Mouse (Mus musculus): ENCODE data around the gene Sdr39u1. TPM values are rescaled to one million over a fixed set of nuclear protein-coding genes. Genes with fewer than 3 reads are reported as not detected.

Sdr39u1 gene
- total and polyA plus RNA-seq, 2 experiments from 2014 or later: 96.2 to 131 TPM

DNA sequence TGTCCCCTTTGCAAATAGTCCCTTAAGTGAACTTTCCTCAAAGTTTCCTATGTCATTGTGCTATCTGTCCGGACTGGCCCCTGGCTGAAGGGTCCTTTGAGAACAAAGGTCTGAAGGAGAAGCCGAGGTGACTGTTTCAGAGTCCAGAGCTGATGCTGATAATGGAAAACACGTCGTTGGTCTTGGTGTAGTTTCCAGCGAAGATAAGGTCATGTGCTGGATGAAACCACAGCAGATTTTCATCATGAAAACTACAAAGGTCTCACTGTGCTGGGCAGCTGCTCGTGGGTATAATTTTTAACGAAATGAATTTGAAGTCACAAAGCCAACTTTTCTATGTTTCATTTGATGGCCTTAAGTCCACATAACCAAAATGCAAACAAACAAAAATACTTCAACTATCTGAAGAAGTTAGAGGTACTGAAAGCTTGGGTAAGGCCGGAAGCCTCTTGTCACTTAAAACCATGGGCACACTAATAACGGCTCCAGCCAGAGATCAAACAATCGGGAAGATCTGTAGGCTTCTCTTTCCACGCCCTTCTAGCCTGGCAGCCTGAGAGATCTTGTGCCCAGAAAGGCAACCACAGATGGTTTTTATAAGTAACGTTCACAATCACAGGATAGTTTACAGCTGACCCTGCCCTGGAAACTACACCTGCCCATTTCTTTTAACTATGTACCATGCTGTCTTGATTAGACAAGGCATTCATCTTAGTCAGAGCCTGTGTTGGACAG is 29.3 kb upstream of the Sdr39u1 start:
- no peak overlapping the region for H3K4me2 ChIP-seq (ENCODE audit: low read depth)
- H3K4me1 ChIP-seq (ENCODE audit: insufficient read depth): no peaks in the 10 kb centered on the region
- DNase-seq (no peak), ATAC-seq (no peak)
- H3K27ac ChIP-seq (ENCODE audit: low read depth, low read length): no peak overlapping the region
- H3K9me3 ChIP-seq (ENCODE audit: low read length): 0 out of 2 replicates have a peak, but pooled peaks cover 5% of the 10 kb centered on the region
- no peak overlapping the region for H3K9ac ChIP-seq
- 84% methylated on average over 12 of the region's 12 CpGs for WGBS
- no peaks in the 10 kb centered on the region for H3K27me3 ChIP-seq (ENCODE audit: insufficient read depth, low read length)
- no peak overlapping the region for H3K4me3 ChIP-seq (ENCODE audit: low read depth, low read length)
- TF ChIP-seq CTCF (IDR thresholded peaks at IDR 0.05; ENCODE audit: low read depth): no peak
- no peaks in the 10 kb centered on the region for H3K36me3 ChIP-seq (ENCODE audit: insufficient read depth)

- 89% methylated on average over 4 of the region's 4 CpGs for WGBS
- Histone ChIP-seq H3K9me3 (ENCODE audit: low read length) (0 out of 2 replicates have a peak, but pooled peaks cover 5% of the 10 kb centered on the region), H3K4me2 (ENCODE audit: low read depth) (no peak overlapping the region), H3K9ac (no peak overlapping the region), H3K4me3 (ENCODE audit: low read depth, low read length) (no peak overlapping the region), H3K27me3 (ENCODE audit: insufficient read depth, low read length) (no peaks in the 10 kb centered on the region), H3K36me3 (ENCODE audit: insufficient read depth) (no peaks in the 10 kb centered on the region), H3K27ac (ENCODE audit: low read depth, low read length) (no peak overlapping the region), H3K4me1 (ENCODE audit: insufficient read depth) (no peaks in the 10 kb centered on the region)
- DNase-seq (no peak), ATAC-seq (no peak)
- TF ChIP-seq CTCF (IDR thresholded peaks at IDR 0.05; ENCODE audit: low read depth): no peak
Observed at GRCm38 (mm10) chr14:55926847-55927246, 26.8 kb upstream of the Sdr39u1 start.

DNA sequence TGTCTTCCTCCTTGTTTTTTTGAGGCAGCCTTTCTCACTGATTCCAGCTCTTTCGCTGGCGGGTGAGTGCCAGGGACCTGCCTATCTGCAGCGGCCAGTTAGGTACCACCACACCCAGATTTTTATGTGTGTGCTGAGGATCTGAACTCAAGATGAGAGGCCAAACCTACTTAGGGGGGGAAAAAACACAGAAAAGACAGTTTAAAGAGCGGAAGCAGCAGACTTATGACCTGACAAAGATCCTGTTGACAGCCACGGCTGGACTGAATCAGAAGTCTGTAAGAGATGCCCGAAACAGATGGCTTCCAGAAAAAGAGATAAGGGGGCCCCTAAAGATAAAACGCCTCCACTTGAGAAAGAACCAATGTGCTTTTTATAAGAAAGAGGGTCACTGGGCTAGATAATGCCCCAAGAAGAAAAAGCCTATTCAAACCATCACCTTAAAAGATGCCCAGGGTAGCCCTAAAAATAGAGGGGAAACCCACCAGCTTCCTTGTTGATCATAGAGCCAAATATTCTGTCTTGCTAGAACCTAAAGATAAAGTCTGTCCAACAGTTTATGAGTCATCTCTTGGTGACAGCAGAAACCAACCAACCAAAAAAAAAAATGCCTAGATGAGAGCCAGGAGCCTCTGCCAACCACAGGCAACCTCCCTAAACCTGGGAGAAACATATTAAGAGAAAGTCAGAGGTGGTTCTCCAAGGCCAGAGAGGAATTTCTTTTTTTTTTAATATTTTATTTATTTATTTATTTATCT is 22.6 kb upstream of the Sdr39u1 start:
- ATAC-seq (no peak), DNase-seq (no peak)
- H3K4me3 ChIP-seq (ENCODE audit: low read depth, low read length): no peak overlapping the region
- no peak overlapping the region for H3K4me2 ChIP-seq (ENCODE audit: low read depth)
- H3K36me3 ChIP-seq (ENCODE audit: insufficient read depth): no peaks in the 10 kb centered on the region
- WGBS: 87% methylated on average over 7 of the region's 7 CpGs
- no peak overlapping the region for H3K9ac ChIP-seq
- no peak for TF ChIP-seq CTCF (IDR thresholded peaks at IDR 0.05; ENCODE audit: low read depth)
- H3K27ac ChIP-seq (ENCODE audit: low read depth, low read length): no peak overlapping the region
- H3K4me1 ChIP-seq (ENCODE audit: insufficient read depth): no peaks in the 10 kb centered on the region
- H3K27me3 ChIP-seq (ENCODE audit: insufficient read depth, low read length): no peaks in the 10 kb centered on the region
- H3K9me3 ChIP-seq (ENCODE audit: low read length): no peaks in the 10 kb centered on the region

DNA sequence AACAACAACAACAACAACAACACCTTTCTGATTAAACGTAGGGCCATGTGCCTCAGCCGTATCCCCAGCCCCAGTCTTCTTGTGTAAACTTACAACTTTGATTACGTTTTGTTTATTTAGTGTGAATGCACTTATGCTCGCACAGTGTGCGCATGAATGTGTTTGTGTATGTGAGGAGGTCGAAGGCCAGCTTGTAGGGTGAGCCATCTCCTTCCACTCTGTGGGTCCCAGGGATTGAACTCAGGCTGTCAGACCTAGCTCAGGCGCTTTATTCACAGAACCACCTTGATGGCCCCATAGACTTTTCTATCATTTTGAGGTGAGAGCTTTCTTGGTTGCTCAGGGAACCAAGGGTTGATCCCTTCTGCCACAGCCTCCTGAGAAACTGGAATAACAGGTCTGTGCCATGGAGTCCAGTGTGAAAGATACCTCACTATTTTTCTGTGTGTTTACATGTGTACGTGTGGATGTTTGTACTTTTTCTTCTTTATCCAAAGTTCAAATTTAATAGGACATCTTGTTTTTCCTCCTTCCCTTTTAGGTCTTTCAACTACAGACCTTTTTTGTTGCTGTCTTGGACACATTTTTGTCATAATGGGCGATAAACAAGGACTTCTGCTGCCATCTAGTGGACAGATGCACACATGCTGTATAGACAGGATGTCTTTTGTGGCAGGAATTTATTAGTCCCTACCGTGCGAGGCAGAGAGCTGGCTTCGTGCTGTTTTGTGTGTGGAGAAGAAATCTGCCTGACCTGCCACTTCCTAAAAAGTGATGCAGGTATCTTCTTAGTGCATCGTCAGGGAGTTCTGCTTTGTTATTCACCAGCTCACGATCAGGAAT is 18.4 kb upstream of the Sdr39u1 start:
- Histone ChIP-seq H3K27ac (ENCODE audit: low read depth, low read length) (no peak overlapping the region), H3K36me3 (ENCODE audit: insufficient read depth) (no peaks in the 10 kb centered on the region), H3K9ac (peak overlapping the region; percentile 2; the same call in 1 of the 2 replicates), H3K4me1 (ENCODE audit: insufficient read depth) (no peaks in the 10 kb centered on the region), H3K27me3 (ENCODE audit: insufficient read depth, low read length) (no peaks in the 10 kb centered on the region), H3K4me3 (ENCODE audit: low read depth, low read length) (no peak overlapping the region), H3K4me2 (ENCODE audit: low read depth) (no peak overlapping the region; the same call in 1 of the 2 replicates), H3K9me3 (ENCODE audit: low read length) (no peaks in the 10 kb centered on the region)
- whole genome bisulfite sequencing: 43% methylated on average over 14 of the region's 14 CpGs
- TF ChIP-seq CTCF (IDR thresholded peaks at IDR 0.05; ENCODE audit: low read depth): peak; percentile 95
- ATAC-seq (peak; percentile 90), DNase-seq (peak; percentile 93)

GRCm38 (mm10) chr14:55913406-55913805 is 13.3 kb upstream of the Sdr39u1 start:
- Histone ChIP-seq H3K36me3 (ENCODE audit: insufficient read depth) (no peaks in the 10 kb centered on the region), H3K4me1 (ENCODE audit: insufficient read depth) (no peaks in the 10 kb centered on the region), H3K27me3 (ENCODE audit: insufficient read depth, low read length) (no peaks in the 10 kb centered on the region), H3K9me3 (ENCODE audit: low read length) (no peaks in the 10 kb centered on the region), H3K4me3 (ENCODE audit: low read depth, low read length) (no peak overlapping the region), H3K27ac (ENCODE audit: low read depth, low read length) (no peak overlapping the region), H3K4me2 (ENCODE audit: low read depth) (no peak overlapping the region), H3K9ac (no peak overlapping the region)
- TF ChIP-seq CTCF (IDR thresholded peaks at IDR 0.05; ENCODE audit: low read depth): no peak
- DNase-seq: no peak
- 64% methylated on average over 4 of the region's 4 CpGs for WGBS
- ATAC-seq: no peak

DNA sequence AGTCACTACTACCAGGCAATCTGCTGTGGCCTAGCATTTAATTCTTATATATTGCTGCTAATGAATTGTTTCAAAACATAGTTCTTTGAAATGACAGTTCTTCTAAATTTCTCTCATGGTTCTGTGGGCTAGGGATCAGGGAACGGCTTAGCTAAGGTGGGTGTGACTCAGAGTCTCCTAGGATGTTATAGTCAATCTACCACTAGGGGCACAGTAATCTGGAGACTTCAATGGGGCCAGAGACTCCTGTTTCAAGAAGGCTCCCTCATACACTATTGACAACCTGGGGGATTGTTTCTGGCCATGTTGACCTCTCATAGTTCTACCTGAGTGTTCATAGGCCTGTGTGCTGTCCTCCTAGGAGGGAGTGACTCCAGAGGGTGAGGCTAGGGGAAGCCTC is 5.4 kb upstream of the Sdr39u1 start:
- H3K4me2 ChIP-seq (ENCODE audit: low read depth): no peak overlapping the region
- no peaks in the 10 kb centered on the region for H3K27me3 ChIP-seq (ENCODE audit: insufficient read depth, low read length)
- H3K9me3 ChIP-seq (ENCODE audit: low read length): no peaks in the 10 kb centered on the region
- H3K27ac ChIP-seq (ENCODE audit: low read depth, low read length): no peak overlapping the region
- peak; percentile 54 for TF ChIP-seq CTCF (IDR thresholded peaks at IDR 0.05; ENCODE audit: low read depth)
- ATAC-seq: no peak
- no peaks in the 10 kb centered on the region for H3K4me1 ChIP-seq (ENCODE audit: insufficient read depth)
- H3K9ac ChIP-seq: no peak overlapping the region
- H3K4me3 ChIP-seq (ENCODE audit: low read depth, low read length): no peak overlapping the region
- 33% methylated on average over 1 of the region's 1 CpGs for WGBS
- no peak for DNase-seq
- no peaks in the 10 kb centered on the region for H3K36me3 ChIP-seq (ENCODE audit: insufficient read depth)
